Mouse (Mus musculus) limb, embryonic 15.5 days (tissue): ENCODE measurements around the gene Nsun2. TPM values are rescaled to one million over a fixed set of nuclear protein-coding genes. Genes with fewer than 3 reads are reported as not detected.

ENCODE experiments used
- polyA plus RNA-seq: library from polyadenylated mRNA; unstranded; fragments of >200 nt; fragmentation: Nextera tagmentation; extraction: Ambion mirVana; gene quantifications from 2 replicates; pipeline ENCODE4 v1.2.1, GENCODE M21; 2015

Gene Nsun2
- polyA plus RNA-seq, 1 experiment from 2014 or later, result 136 TPM

Other genes with a start within 250 kb of the Nsun2 start
- gene Tent4a, start 871 bp downstream of the Nsun2 start, polyA plus RNA-seq, result 4.9 and 6.2 TPM in 2 replicates
- 49.9 and 52.8 TPM in 2 replicates for gene Srd5a1, start 77.7 kb downstream of the Nsun2 start, polyA plus RNA-seq
- 1.0 and 2.1 TPM in 2 replicates for gene Ube2ql1, start 206.1 kb downstream of the Nsun2 start, polyA plus RNA-seq